Mouse (Mus musculus) limb, embryonic 10.5 days (tissue): ENCODE data around the gene Cacng8. TPM values are rescaled to one million over a fixed set of nuclear protein-coding genes. Genes with fewer than 3 reads are reported as not detected.

Experiments used
- DNase-seq: peaks from one replicate; pipeline ENCODE4 v3.0.0-alpha.2; 2017; ENCODE audit warnings: low spot score
- H3K27ac ChIP-seq: fragments of 300-500 bp; sonication (generic); 2 replicates; pipeline ENCODE4 v1.5.1; 2016; ENCODE audit warnings: mild to moderate bottlenecking
- H3K27me3 ChIP-seq: fragments of 300-500 bp; sonication (generic); 2 replicates; pipeline ENCODE4 v1.6.1; 2016; ENCODE audit warnings: low read depth, mild to moderate bottlenecking; ENCODE audit not compliant: poor library complexity, severe bottlenecking
- H3K36me3 ChIP-seq: fragments of 300-500 bp; sonication (generic); 2 replicates; pipeline ENCODE4 v1.6.1; 2016; ENCODE audit warnings: mild to moderate bottlenecking, moderate library complexity
- H3K4me1 ChIP-seq: fragments of 300-500 bp; sonication (generic); 2 replicates; pipeline ENCODE4 v1.6.1; 2016
- H3K4me3 ChIP-seq: fragments of 300-500 bp; sonication (generic); 2 replicates; pipeline ENCODE4 v1.5.1; 2016; ENCODE audit warnings: mild to moderate bottlenecking, moderate library complexity
- H3K9me3 ChIP-seq: fragments of 300-500 bp; sonication (generic); replicated peaks from 2 replicates; pipeline ENCODE4 v1.6.1; 2016; ENCODE audit warnings: mild to moderate bottlenecking
- WGBS: fragments of 180-500 bp; shearing (Covaris S2); methylation state at CpG from one replicate; pipeline ENCODE4 v1.1.7; 2016; 5-methylcytosine and 5-hydroxymethylcytosine counted together
- polyA plus RNA-seq: library from polyadenylated mRNA; unstranded; fragments of >200 nt; fragmentation: Nextera tagmentation; extraction: Ambion mirVana; gene quantifications from 2 replicates; pipeline ENCODE4 v1.2.1, GENCODE M21; 2016

Gene Cacng8
- 3.3 and 8.3 TPM in 2 replicates for polyA plus RNA-seq

GRCm38 (mm10) chr7:3390413-3391080 is at the start of gene Cacng8:
Gene Cacng8, plus strand, starts transcription at chr7:3390683.
- Histone ChIP-seq H3K4me1 (peaks cover 36% of the 10 kb centered on the region), H3K27me3 (no peaks in the 10 kb centered on the region), H3K27ac (peak within 1 kb of the TSS; percentile 77), H3K9me3 (no peaks in the 10 kb centered on the region), H3K36me3 (peaks cover 13% of the 10 kb centered on the region), H3K4me3 (peak within 1 kb of the TSS; percentile 51)
- 3% methylated on average over 7 of the region's 7 CpGs for WGBS
- DNase-seq = peak; percentile 40

GRCm38 (mm10) chr7:3343861-3344260 is 46.6 kb upstream of the Cacng8 start:
- H3K9me3 ChIP-seq = no peaks in the 10 kb centered on the region
- H3K4me3 ChIP-seq = no peak overlapping the region
- no peak for DNase-seq
- H3K36me3 ChIP-seq = peaks cover 90% of the 10 kb centered on the region
- 89% methylated on average over 3 of the region's 3 CpGs for WGBS
- H3K27ac ChIP-seq = no peak overlapping the region
- no peaks in the 10 kb centered on the region for H3K27me3 ChIP-seq
- H3K4me1 ChIP-seq = no peaks in the 10 kb centered on the region

GRCm38 (mm10) chr7:3345301-3345700 is 45.2 kb upstream of the Cacng8 start:
- Histone ChIP-seq H3K4me1 (no peaks in the 10 kb centered on the region), H3K36me3 (peaks cover 93% of the 10 kb centered on the region), H3K9me3 (no peaks in the 10 kb centered on the region), H3K27me3 (no peaks in the 10 kb centered on the region), H3K27ac (no peak overlapping the region), H3K4me3 (no peak overlapping the region)
- no peak for DNase-seq
- WGBS = 98% methylated on average over 3 of the region's 3 CpGs

GRCm38 (mm10) chr7:3347366-3348287 is 42.9 kb upstream of the Cacng8 start:
- Histone ChIP-seq H3K36me3 (peaks cover 89% of the 10 kb centered on the region), H3K4me3 (no peak overlapping the region), H3K27ac (no peak overlapping the region), H3K27me3 (no peaks in the 10 kb centered on the region), H3K4me1 (no peaks in the 10 kb centered on the region), H3K9me3 (no peaks in the 10 kb centered on the region)
- 69% methylated on average over 20 of the region's 20 CpGs for WGBS
- DNase-seq = no peak

GRCm38 (mm10) chr7:3348326-3348725 is 42.2 kb upstream of the Cacng8 start:
- WGBS = 74% methylated on average over 5 of the region's 5 CpGs
- no peak for DNase-seq
- Histone ChIP-seq H3K27ac (no peak overlapping the region), H3K27me3 (no peaks in the 10 kb centered on the region), H3K4me3 (no peak overlapping the region), H3K4me1 (no peaks in the 10 kb centered on the region), H3K36me3 (peaks cover 86% of the 10 kb centered on the region), H3K9me3 (no peaks in the 10 kb centered on the region)

GRCm38 (mm10) chr7:3349775-3350174 is 40.7 kb upstream of the Cacng8 start:
- WGBS = 95% methylated on average over 9 of the region's 9 CpGs
- Histone ChIP-seq H3K9me3 (no peaks in the 10 kb centered on the region), H3K4me1 (no peaks in the 10 kb centered on the region), H3K27me3 (no peaks in the 10 kb centered on the region), H3K36me3 (peaks cover 75% of the 10 kb centered on the region), H3K4me3 (no peak overlapping the region), H3K27ac (no peak overlapping the region)
- DNase-seq = no peak

GRCm38 (mm10) chr7:3351536-3351935 is 38.9 kb upstream of the Cacng8 start:
- Histone ChIP-seq H3K36me3 (peaks cover 70% of the 10 kb centered on the region), H3K27me3 (no peaks in the 10 kb centered on the region), H3K4me1 (no peaks in the 10 kb centered on the region), H3K27ac (no peak overlapping the region), H3K4me3 (no peak overlapping the region), H3K9me3 (no peaks in the 10 kb centered on the region)
- 95% methylated on average over 1 of the region's 1 CpGs for WGBS
- no peak for DNase-seq

- Histone ChIP-seq H3K9me3 (no peaks in the 10 kb centered on the region), H3K4me3 (no peak overlapping the region), H3K27me3 (no peaks in the 10 kb centered on the region), H3K36me3 (peaks cover 58% of the 10 kb centered on the region), H3K4me1 (no peaks in the 10 kb centered on the region), H3K27ac (no peak overlapping the region)
- DNase-seq = no peak
- WGBS = 88% methylated on average over 6 of the region's 6 CpGs
These were observed 35.6 kb upstream of the Cacng8 start for GRCm38 (mm10) chr7:3354850-3355249.

GRCm38 (mm10) chr7:3360678-3361077 is 29.8 kb upstream of the Cacng8 start:
- H3K27ac ChIP-seq = no peak overlapping the region
- no peak overlapping the region for H3K4me3 ChIP-seq
- WGBS = 89% methylated on average over 1 of the region's 1 CpGs
- DNase-seq = no peak
- H3K9me3 ChIP-seq = no peaks in the 10 kb centered on the region
- peaks cover 66% of the 10 kb centered on the region for H3K36me3 ChIP-seq
- peaks cover 10% of the 10 kb centered on the region for H3K27me3 ChIP-seq
- no peaks in the 10 kb centered on the region for H3K4me1 ChIP-seq

GRCm38 (mm10) chr7:3365547-3366279 is 24.8 kb upstream of the Cacng8 start:
- Histone ChIP-seq H3K9me3 (no peaks in the 10 kb centered on the region), H3K4me1 (peaks cover 20% of the 10 kb centered on the region), H3K36me3 (peaks cover 42% of the 10 kb centered on the region), H3K27me3 (peaks cover 39% of the 10 kb centered on the region), H3K4me3 (no peak overlapping the region), H3K27ac (no peak overlapping the region)
- 27% methylated on average over 11 of the region's 11 CpGs for WGBS
- DNase-seq = no peak

- peaks cover 32% of the 10 kb centered on the region for H3K36me3 ChIP-seq
- H3K27ac ChIP-seq = no peak overlapping the region
- WGBS = 6% methylated on average over 42 of the region's 42 CpGs
- peaks cover 20% of the 10 kb centered on the region for H3K4me1 ChIP-seq
- no peaks in the 10 kb centered on the region for H3K9me3 ChIP-seq
- peak; percentile 39 for DNase-seq
- peaks cover 39% of the 10 kb centered on the region for H3K27me3 ChIP-seq
- peak overlapping the region; percentile 28 for H3K4me3 ChIP-seq
These were observed 23.6 kb upstream of the Cacng8 start for GRCm38 (mm10) chr7:3366705-3367516.

GRCm38 (mm10) chr7:3367569-3367968 is 22.9 kb upstream of the Cacng8 start:
- 5% methylated on average over 10 of the region's 11 CpGs for WGBS
- Histone ChIP-seq H3K4me1 (peaks cover 20% of the 10 kb centered on the region), H3K9me3 (no peaks in the 10 kb centered on the region), H3K4me3 (peak overlapping the region; percentile 28), H3K36me3 (peaks cover 28% of the 10 kb centered on the region), H3K27me3 (peaks cover 39% of the 10 kb centered on the region), H3K27ac (no peak overlapping the region)
- DNase-seq = no peak
